Mouse (Mus musculus) lung, postnatal 0 days (tissue): ENCODE measurements around the gene Tcte3.

Experiments used
- CTCF ChIP-seq: IDR thresholded peaks from 2 replicates; pipeline ENCODE4 v1.5.1; 2016; ENCODE audit warnings: antibody characterized with exemption, mild to moderate bottlenecking
- EP300 ChIP-seq: IDR thresholded peaks from 2 replicates; pipeline ENCODE4 v1.6.1; 2016; ENCODE audit warnings: antibody characterized with exemption, mild to moderate bottlenecking, control low read depth

DNA sequence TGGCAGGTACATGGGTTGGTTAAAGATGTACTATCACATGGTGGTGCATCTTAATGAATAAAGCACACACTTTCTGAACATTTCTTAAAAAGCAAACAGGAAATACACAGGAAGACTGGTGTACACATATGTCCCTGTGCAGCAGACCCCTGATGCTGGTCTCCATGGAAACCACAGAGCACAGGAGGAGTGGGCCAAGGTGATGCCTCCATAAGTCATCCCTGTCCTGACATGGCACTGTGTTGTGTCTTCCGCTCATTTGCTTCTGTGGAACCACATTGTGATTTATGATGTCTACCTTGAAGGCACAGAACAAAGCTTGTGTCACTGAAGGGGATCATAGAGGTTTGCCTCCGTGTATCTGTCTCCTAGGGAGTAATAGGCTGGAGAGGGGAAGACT is 30.9 kb upstream of the Tcte3 start:
- TF ChIP-seq CTCF (no peak), EP300 (no peak)
